Comparison of ENCODE assay signal across 28 mouse cellular contexts in the genomic region with DNA sequence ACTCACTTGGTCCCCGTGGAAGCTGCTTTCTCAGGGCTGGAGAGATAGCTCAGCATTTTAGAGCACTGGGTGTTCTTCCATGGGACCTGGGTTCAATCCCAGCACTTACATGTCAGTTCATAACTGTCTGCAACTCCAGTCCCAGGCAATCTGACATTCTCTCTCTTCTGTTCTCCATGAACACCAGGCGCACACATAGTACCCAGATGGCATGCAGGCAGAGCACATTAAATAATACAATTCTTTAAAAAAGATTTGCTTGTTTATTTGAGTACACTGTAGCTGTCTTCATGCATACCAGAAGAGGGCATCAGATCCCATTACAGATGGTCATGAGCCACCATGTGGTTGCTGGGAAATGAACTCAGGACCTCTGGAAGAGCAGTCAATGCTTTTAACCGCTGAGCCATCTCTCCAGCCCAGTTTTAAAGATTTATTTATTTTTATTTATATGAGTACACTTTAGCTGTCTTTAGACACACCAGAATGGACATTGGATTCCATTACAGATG. TPM values are rescaled to one million over a fixed set of nuclear protein-coding genes. Genes with fewer than 3 reads are reported as not detected.
DNase-seq lines count a peak whose midpoint lies in the region; ATAC-seq and TF ChIP-seq lines count a peak whose summit lies in the region.
"Had no signal": no experiment of that assay in that cellular context is flagged by ENCODE, and none has a peak within 500 bp of the region (broad histone marks: within the 10 kb centered on the region; RNA-seq: fewer than 3 reads in every experiment).

No protein-coding gene starts in this region.

- no peak overlapping the region for H3K27ac ChIP-seq in lung, embryonic 14.5 days (ENCODE audit: low read depth)
- H3K27ac ChIP-seq: embryonic facial prominence, embryonic 13.5 days; forebrain, embryonic 12.5 days; heart, embryonic 10.5 days; hindbrain, embryonic 10.5 days; limb, embryonic 13.5 days; liver, embryonic 15.5 days; midbrain, embryonic 12.5 days; neural tube, embryonic 15.5 days had no signal

- WGBS in lung, embryonic 14.5 days: 78% methylated on average over 3 of the region's 3 CpGs

- TF ChIP-seq CTCF in lung, embryonic 14.5 days (IDR thresholded peaks at IDR 0.05; ENCODE audit: low read depth): 0 out of 2 replicates have a peak, but pooled peaks have one; percentile 16

- peak; percentile 30 for DNase-seq in heart, adult 11 months
- DNase-seq in heart, postnatal 4 days: no peak
- DNase-seq in layer of hippocampus, adult 11-12 months (ENCODE audit: low spot score): peak; percentile 15
- DNase-seq in layer of hippocampus, adult 9-10 months (ENCODE audit: low spot score): no peak
- DNase-seq in lung, embryonic 14.5 days: no peak
- DNase-seq in lung, postnatal 25 days (ENCODE audit: low spot score): no peak
- peak; percentile 17 for DNase-seq in brain, adult 2 months (ENCODE audit: low read depth, low spot score)
- DNase-seq in c-Kit-positive CD71-positive TER-119-positive erythroid progenitor cells, embryonic 14.5 days (ENCODE audit: low spot score): no peak
- DNase-seq: adrenal gland, adult 8-10 months; cerebellum, adult 8-10 months; cerebellum, postnatal 36 days; embryo, embryonic 11 days; kidney, postnatal 25 days; lung, postnatal 14 days had no signal

- H3K4me1 ChIP-seq in lung, embryonic 14.5 days (ENCODE audit: insufficient read depth): no peaks in the 10 kb centered on the region
- H3K4me1 ChIP-seq: liver, embryonic 15.5 days; neural tube, embryonic 15.5 days had no signal

- H3K4me2 ChIP-seq in lung, embryonic 14.5 days: no peak overlapping the region
- H3K4me2 ChIP-seq: embryonic facial prominence, embryonic 13.5 days; forebrain, embryonic 12.5 days; limb, embryonic 13.5 days; liver, embryonic 15.5 days; midbrain, embryonic 12.5 days; neural tube, embryonic 15.5 days had no signal

- no peaks in the 10 kb centered on the region for H3K9me3 ChIP-seq in lung, embryonic 14.5 days (ENCODE audit: low read depth, low read length)
- H3K9me3 ChIP-seq: embryonic facial prominence, embryonic 13.5 days; forebrain, embryonic 12.5 days; heart, embryonic 10.5 days; hindbrain, embryonic 10.5 days; limb, embryonic 13.5 days; liver, embryonic 15.5 days; midbrain, embryonic 12.5 days; neural tube, embryonic 15.5 days had no signal

- ATAC-seq in lung, embryonic 14.5 days (ENCODE audit: insufficient read depth): no peak
- ATAC-seq: CD4-positive, CD25-positive, alpha-beta regulatory T cell, adult 4 months; hindbrain, embryonic 16.5 days; intestine, embryonic 16.5 days had no signal

- H3K4me3 ChIP-seq in lung, embryonic 14.5 days (ENCODE audit: low read depth, low read length): no peak overlapping the region
- H3K4me3 ChIP-seq: embryonic facial prominence, embryonic 13.5 days; erythroblast, embryonic 14.5 days; forebrain, embryonic 12.5 days; heart, embryonic 10.5 days; hindbrain, embryonic 10.5 days; limb, embryonic 13.5 days; liver, embryonic 15.5 days; midbrain, embryonic 12.5 days; neural tube, embryonic 15.5 days had no signal

- H3K9ac ChIP-seq in lung, embryonic 14.5 days: no peak overlapping the region
- H3K9ac ChIP-seq: embryonic facial prominence, embryonic 13.5 days; forebrain, embryonic 12.5 days; limb, embryonic 13.5 days; liver, embryonic 15.5 days; midbrain, embryonic 12.5 days; neural tube, embryonic 15.5 days had no signal

- H3K36me3 ChIP-seq in lung, embryonic 14.5 days (ENCODE audit: insufficient read depth): no peaks in the 10 kb centered on the region
- H3K36me3 ChIP-seq: embryonic facial prominence, embryonic 13.5 days; forebrain, embryonic 12.5 days; heart, embryonic 10.5 days; hindbrain, embryonic 10.5 days; limb, embryonic 13.5 days; liver, embryonic 15.5 days; midbrain, embryonic 12.5 days; neural tube, embryonic 15.5 days had no signal

- H3K27me3 ChIP-seq in lung, embryonic 14.5 days (ENCODE audit: insufficient read depth, low read length): no peaks in the 10 kb centered on the region
- H3K27me3 ChIP-seq: embryonic facial prominence, embryonic 13.5 days; forebrain, embryonic 12.5 days; limb, embryonic 13.5 days; liver, embryonic 15.5 days; midbrain, embryonic 12.5 days; neural tube, embryonic 15.5 days had no signal

RNA-seq across cellular contexts. Expression of a gene that starts 44.7 kb away (rescaled TPM):
- under 1 TPM; 0.21 to 0.25 TPM for total RNA-seq in heart, postnatal 4 days (2021)
- polyA plus RNA-seq in lung, embryonic 14.5 days (2014; fragmentation: Nextera tagmentation; extraction: Ambion mirVana): 3.5 and 3.6 TPM in 2 replicates
- total RNA-seq: megakaryocyte, adult 5-6 weeks had no signal
- polyA plus RNA-seq: CD4-positive, CD25-positive, alpha-beta regulatory T cell, adult 4 months; erythroblast, embryonic 14.5 days; small intestine, adult 2 months had no signal

Comparison
In these comparisons a context has a peak if more than half of its experiments do, and no peak if none do; other contexts are left out.
1. DNase-seq: peak in heart, adult 11 months (single experiment), layer of hippocampus, adult 11-12 months (single experiment) and brain, adult 2 months (single experiment); none in heart, postnatal 4 days (single experiment), layer of hippocampus, adult 9-10 months (single experiment), lung, embryonic 14.5 days (single experiment), lung, postnatal 25 days (single experiment) and c-Kit-positive CD71-positive TER-119-positive erythroid progenitor cells, embryonic 14.5 days (single experiment).